Mouse (Mus musculus) frontal cortex, postnatal 14 days (tissue): ENCODE data around the gene Btbd16.

Source experiments
- DNase-seq, 2 experiments: peaks; one replicate each; pipeline ENCODE4 v3.0.0; 2022; ENCODE audit warnings: low spot score in 2 of 2

Btbd16 gene

GRCm38 (mm10) chr7:130773914-130774630, at the start of gene Btbd16:
Gene Btbd16, plus strand, starts transcription at chr7:130774069.
- DNase-seq: no peak

GRCm38 (mm10) chr7:130726185-130726584, 47.7 kb upstream of the Btbd16 start:
- no peak for DNase-seq

- DNase-seq: no peak
Observed at GRCm38 (mm10) chr7:130726724-130727422, 47.0 kb upstream of the Btbd16 start.

- no peak for DNase-seq
Observed at GRCm38 (mm10) chr7:130727560-130727959, 46.3 kb upstream of the Btbd16 start.

GRCm38 (mm10) chr7:130731792-130732191, 42.1 kb upstream of the Btbd16 start:
- DNase-seq: no peak

- no peak for DNase-seq
Observed at GRCm38 (mm10) chr7:130732908-130733307, 41.0 kb upstream of the Btbd16 start.

GRCm38 (mm10) chr7:130733423-130733822, 40.4 kb upstream of the Btbd16 start:
- no peak for DNase-seq

- no peak for DNase-seq
Observed at GRCm38 (mm10) chr7:130734195-130734787, 39.6 kb upstream of the Btbd16 start.

GRCm38 (mm10) chr7:130741099-130741498, 32.8 kb upstream of the Btbd16 start:
- no peak for DNase-seq

GRCm38 (mm10) chr7:130743239-130744025, 30.4 kb upstream of the Btbd16 start:
- no peak for DNase-seq

- DNase-seq: no peak
Observed at GRCm38 (mm10) chr7:130749165-130749564, 24.7 kb upstream of the Btbd16 start.

- no peak for DNase-seq
Observed at GRCm38 (mm10) chr7:130750752-130751490, 22.9 kb upstream of the Btbd16 start.

- no peak for DNase-seq
Observed at GRCm38 (mm10) chr7:130751678-130752077, 22.2 kb upstream of the Btbd16 start.

- no peak for DNase-seq
Observed at GRCm38 (mm10) chr7:130754790-130755189, 19.1 kb upstream of the Btbd16 start.

GRCm38 (mm10) chr7:130756343-130756835, 17.5 kb upstream of the Btbd16 start:
- DNase-seq: no peak

GRCm38 (mm10) chr7:130757326-130757865, 16.5 kb upstream of the Btbd16 start:
- DNase-seq: no peak

- DNase-seq: peak; percentile 54 to 77
Observed at GRCm38 (mm10) chr7:130762071-130762897, 11.6 kb upstream of the Btbd16 start.

GRCm38 (mm10) chr7:130764160-130764559, 9.7 kb upstream of the Btbd16 start:
- no peak for DNase-seq

GRCm38 (mm10) chr7:130766411-130767170, 7.3 kb upstream of the Btbd16 start:
- no peak for DNase-seq
